Mouse (Mus musculus) erythroblast, embryonic 14.5 days (primary cell): ENCODE data around the gene Abhd8. TPM values are rescaled to one million over a fixed set of nuclear protein-coding genes. Genes with fewer than 3 reads are reported as not detected.
A peak's percentile ranks its signal among the peaks of the same experiment; 100 is the strongest.

ENCODE experiments used
- H3K27me3 ChIP-seq: 2 replicates; pipeline ENCODE4 v1.6.1; 2012; ENCODE audit warnings: inconsistent platforms; ENCODE audit not compliant: control insufficient read depth
- H3K36me3 ChIP-seq: 2 replicates; pipeline ENCODE4 v1.6.1; 2012; ENCODE audit warnings: mild to moderate bottlenecking, inconsistent platforms; ENCODE audit not compliant: control insufficient read depth
- H3K4me1 ChIP-seq: 2 replicates; pipeline ENCODE4 v1.6.1; 2012; ENCODE audit warnings: inconsistent platforms; ENCODE audit not compliant: control insufficient read depth
- H3K4me3 ChIP-seq: replicated peaks from 2 replicates; pipeline ENCODE3; 2012; ENCODE audit warnings: moderate library complexity, mild to moderate bottlenecking, inconsistent platforms
- H3K9me3 ChIP-seq: 2 replicates; pipeline ENCODE4 v1.6.1; 2012; ENCODE audit warnings: low read length, inconsistent platforms, mixed read lengths; ENCODE audit not compliant: control insufficient read depth
- GATA1 ChIP-seq: IDR thresholded peaks from 2 replicates; pipeline ENCODE4 v1.6.1; 2012; ENCODE audit warnings: low read length, inconsistent platforms, mixed read lengths
- TAL1 ChIP-seq: IDR thresholded peaks from 3 replicates; pipeline ENCODE4 v1.6.1; 2012; ENCODE audit warnings: low read length, inconsistent platforms, mixed read lengths
- polyA plus RNA-seq: library from polyadenylated mRNA; stranded (reverse); fragments of >175 nt; gene quantifications from 2 replicates; pipeline ENCODE4 v1.2.3, GENCODE M21; 2012

Abhd8 gene
- polyA plus RNA-seq, 1 experiment: 4.7 TPM

DNA sequence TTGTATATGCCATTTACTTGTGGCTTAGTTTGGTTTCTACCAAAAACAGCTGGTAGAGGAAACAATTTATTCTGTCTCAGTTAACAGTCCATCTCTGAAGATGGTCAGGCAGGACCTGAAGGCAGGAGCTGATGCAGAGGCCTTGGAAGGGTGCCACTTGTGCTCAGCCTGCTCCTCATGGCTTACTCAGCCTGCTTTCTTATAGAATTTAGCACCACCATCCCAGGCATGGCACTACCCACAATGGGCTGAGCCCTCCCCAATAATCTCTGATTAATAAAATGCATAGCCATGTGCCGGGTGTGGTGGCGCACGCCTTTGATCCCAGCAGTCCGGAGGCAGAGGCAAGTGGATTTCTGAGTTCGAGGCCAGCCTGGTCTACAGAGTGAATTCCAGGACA lies 2.7 kb upstream of the Abhd8 start:
- TF ChIP-seq TAL1: no peak
- no peak for TF ChIP-seq GATA1
- Histone ChIP-seq H3K9me3 (peaks cover 6% of the 10 kb centered on the region), H3K4me1 (peaks cover 73% of the 10 kb centered on the region), H3K36me3 (peaks cover 34% of the 10 kb centered on the region), H3K4me3 (peak overlapping the region; percentile 81), H3K27me3 (no peaks in the 10 kb centered on the region)

- Histone ChIP-seq H3K4me3 (peak overlapping the region; percentile 81), H3K36me3 (peaks cover 34% of the 10 kb centered on the region), H3K4me1 (peaks cover 70% of the 10 kb centered on the region), H3K27me3 (no peaks in the 10 kb centered on the region), H3K9me3 (peaks cover 8% of the 10 kb centered on the region)
- no peak for TF ChIP-seq GATA1
- TF ChIP-seq TAL1: no peak
Measured at GRCm38 (mm10) chr8:71465733-71466132, 2.3 kb upstream of the Abhd8 start.

GRCm38 (mm10) chr8:71464513-71465500 lies 1.4 kb upstream of the Abhd8 start, which contains the start of gene Mrpl34:
Mrpl34 (plus strand) TSS chr8:71464959.
- H3K4me1 ChIP-seq: peaks cover 62% of the 10 kb centered on the region
- H3K36me3 ChIP-seq: peaks cover 33% of the 10 kb centered on the region
- no peaks in the 10 kb centered on the region for H3K27me3 ChIP-seq
- TF ChIP-seq GATA1 (no peak), TAL1 (no peak)
- peak within 1 kb of the TSS; percentile 81 for H3K4me3 ChIP-seq
- H3K9me3 ChIP-seq: peaks cover 8% of the 10 kb centered on the region

DNA sequence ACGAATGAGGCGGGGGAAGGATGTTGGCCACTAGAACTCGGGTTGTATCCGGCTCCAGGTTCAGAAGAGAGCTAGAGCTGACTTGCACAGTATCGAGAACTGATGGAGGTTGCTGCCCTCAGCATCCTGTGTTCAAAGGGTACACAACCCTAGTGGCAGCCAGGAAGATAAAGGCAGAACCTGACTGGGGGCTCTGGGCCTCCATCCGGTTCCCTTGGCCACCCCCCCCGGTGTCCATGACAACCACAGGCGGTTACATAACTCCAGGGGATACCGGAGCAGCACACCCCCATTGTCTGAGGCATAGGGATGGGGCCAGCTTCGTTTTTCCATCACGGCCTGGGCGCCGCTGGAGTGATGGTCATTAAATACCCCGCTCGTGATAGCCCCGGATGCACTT lies 669 bp downstream of the Abhd8 start:
- peaks cover 37% of the 10 kb centered on the region for H3K36me3 ChIP-seq
- no peaks in the 10 kb centered on the region for H3K27me3 ChIP-seq
- peak overlapping the region; percentile 81 for H3K4me3 ChIP-seq
- peaks cover 51% of the 10 kb centered on the region for H3K4me1 ChIP-seq
- TF ChIP-seq TAL1: no peak
- H3K9me3 ChIP-seq: peaks cover 8% of the 10 kb centered on the region

- Histone ChIP-seq H3K36me3 (peaks cover 34% of the 10 kb centered on the region), H3K4me3 (peak overlapping the region; percentile 81), H3K27me3 (no peaks in the 10 kb centered on the region), H3K4me1 (peaks cover 55% of the 10 kb centered on the region), H3K9me3 (peaks cover 8% of the 10 kb centered on the region)
- TF ChIP-seq TAL1: no peak
- TF ChIP-seq GATA1: no peak
Measured at GRCm38 (mm10) chr8:71462191-71462590, 1.3 kb downstream of the Abhd8 start.

DNA sequence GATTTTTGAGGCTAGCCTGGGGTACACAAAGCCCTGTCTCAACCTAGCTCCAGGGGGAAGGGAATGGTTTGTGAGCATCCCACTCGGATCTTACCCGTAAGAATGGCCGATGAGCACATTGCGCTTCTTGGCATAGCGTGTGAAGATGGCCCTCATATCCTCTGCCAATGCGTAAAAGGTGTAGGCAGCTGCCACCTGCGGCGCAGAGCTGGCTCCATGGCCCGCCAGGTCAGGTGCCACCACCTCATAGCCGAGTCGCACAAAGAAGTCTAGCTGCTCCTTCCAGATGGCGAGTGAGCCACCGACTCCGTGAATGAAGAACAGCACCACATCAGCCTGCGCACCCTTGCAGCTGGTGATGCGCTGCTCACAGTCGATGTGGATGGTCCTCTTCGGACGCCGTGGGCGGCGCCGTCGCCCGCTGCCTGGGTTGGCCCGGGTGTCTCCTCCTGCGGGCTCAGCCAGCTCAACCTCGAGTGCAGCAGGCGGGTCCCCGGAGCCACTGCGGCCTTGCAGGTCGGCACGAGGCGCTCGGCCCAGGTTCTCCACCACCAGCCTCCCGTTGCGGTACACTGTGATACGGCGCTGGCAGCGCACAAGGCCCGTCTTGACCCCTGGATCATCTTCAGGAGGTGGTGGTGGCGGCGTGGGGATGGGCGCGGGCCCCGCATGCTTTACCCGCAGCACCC lies 2.2 kb downstream of the Abhd8 start:
- H3K36me3 ChIP-seq: peaks cover 27% of the 10 kb centered on the region
- H3K4me1 ChIP-seq: peaks cover 61% of the 10 kb centered on the region
- TF ChIP-seq GATA1: no peak
- no peak for TF ChIP-seq TAL1
- peaks cover 8% of the 10 kb centered on the region for H3K9me3 ChIP-seq
- no peaks in the 10 kb centered on the region for H3K27me3 ChIP-seq
- H3K4me3 ChIP-seq: no peak overlapping the region

DNA sequence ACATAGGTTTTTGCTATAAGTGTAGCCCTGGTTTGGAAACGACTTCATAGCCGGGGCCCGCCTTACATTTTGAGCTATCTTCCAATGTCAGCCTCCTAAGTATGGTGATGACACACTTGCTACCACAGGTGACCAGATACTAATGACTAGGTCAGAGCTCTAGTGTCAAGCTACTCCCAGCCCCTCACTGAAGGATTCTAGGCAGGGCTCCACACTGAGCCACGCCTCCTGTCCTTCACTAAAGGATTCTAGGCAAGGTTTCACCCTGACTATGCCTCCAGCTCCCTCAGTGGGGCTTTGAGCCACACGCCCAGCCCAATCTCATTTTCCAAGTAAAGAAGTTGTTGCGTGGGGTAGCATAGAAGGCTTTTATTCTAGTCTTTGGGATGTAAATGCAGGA lies 2.7 kb downstream of the Abhd8 start:
- TF ChIP-seq TAL1 (no peak), GATA1 (no peak)
- no peak overlapping the region for H3K4me3 ChIP-seq
- H3K4me1 ChIP-seq: peaks cover 55% of the 10 kb centered on the region
- peaks cover 8% of the 10 kb centered on the region for H3K9me3 ChIP-seq
- peaks cover 21% of the 10 kb centered on the region for H3K36me3 ChIP-seq
- H3K27me3 ChIP-seq: no peaks in the 10 kb centered on the region

DNA sequence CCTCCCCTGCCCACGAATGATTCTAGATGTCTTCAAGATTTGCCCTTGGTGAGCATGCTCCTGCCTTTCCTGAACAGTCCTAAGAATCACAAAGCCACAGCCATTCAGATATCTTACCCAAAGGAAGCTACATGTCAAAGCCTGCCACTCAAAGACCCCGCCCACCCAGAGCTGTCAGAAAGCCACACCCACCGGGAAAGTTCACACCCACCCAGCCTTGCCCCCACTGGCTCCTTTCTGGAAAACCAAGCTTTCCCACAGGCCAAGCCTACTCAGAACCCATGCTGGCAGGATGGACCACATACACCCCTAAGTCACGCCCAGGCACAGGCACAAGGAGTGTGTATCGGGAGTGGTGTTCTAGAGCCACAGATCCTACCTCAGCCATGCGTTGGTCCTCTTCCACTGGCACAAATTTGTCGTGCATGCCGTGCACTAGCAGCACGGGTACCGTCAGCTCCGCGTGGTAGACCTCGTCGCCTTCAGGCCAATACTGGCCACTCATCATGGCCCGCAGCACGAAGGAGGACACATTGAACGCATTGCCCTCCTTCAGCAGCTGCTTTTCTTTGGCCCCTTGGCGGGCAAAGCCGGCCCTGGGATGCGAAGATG lies 5.7 kb downstream of the Abhd8 start:
- Histone ChIP-seq H3K27me3 (no peaks in the 10 kb centered on the region), H3K4me1 (peaks cover 31% of the 10 kb centered on the region), H3K36me3 (peaks cover 21% of the 10 kb centered on the region), H3K4me3 (no peak overlapping the region), H3K9me3 (peaks cover 8% of the 10 kb centered on the region)
- TF ChIP-seq TAL1: no peak
- no peak for TF ChIP-seq GATA1

GRCm38 (mm10) chr8:71456906-71457305 lies 6.5 kb downstream of the Abhd8 start:
- Histone ChIP-seq H3K4me3 (no peak overlapping the region), H3K9me3 (peaks cover 8% of the 10 kb centered on the region), H3K4me1 (peaks cover 23% of the 10 kb centered on the region), H3K27me3 (no peaks in the 10 kb centered on the region), H3K36me3 (peaks cover 21% of the 10 kb centered on the region)
- TF ChIP-seq TAL1 (no peak), GATA1 (no peak)
